Mouse (Mus musculus): ENCODE measurements at regions not wholly inside any gene's neighbourhood (a gene's known extent, or its start where the extent isn't known, plus 50 kb on each side); places are given as distances from the start of the nearest gene placed in this dataset.
"Not testable (repeated sequence)": the region's sequence is repeated elsewhere in the genome, so short reads cannot be mapped to it uniquely, and the experiment has no call there.

- not testable (repeated sequence) for TF ChIP-seq EP300, CTCF (IDR thresholded peaks at IDR 0.05; ENCODE audit: low read depth)
Observed at GRCm38 (mm10) chr15:24303123-24303522, 1110.4 kb downstream of the Basp1 start.

Data from heart, postnatal 0 days (tissue).